Mouse (Mus musculus): Measurements from ENCODE around the gene Celf6.

Celf6 gene

DNA sequence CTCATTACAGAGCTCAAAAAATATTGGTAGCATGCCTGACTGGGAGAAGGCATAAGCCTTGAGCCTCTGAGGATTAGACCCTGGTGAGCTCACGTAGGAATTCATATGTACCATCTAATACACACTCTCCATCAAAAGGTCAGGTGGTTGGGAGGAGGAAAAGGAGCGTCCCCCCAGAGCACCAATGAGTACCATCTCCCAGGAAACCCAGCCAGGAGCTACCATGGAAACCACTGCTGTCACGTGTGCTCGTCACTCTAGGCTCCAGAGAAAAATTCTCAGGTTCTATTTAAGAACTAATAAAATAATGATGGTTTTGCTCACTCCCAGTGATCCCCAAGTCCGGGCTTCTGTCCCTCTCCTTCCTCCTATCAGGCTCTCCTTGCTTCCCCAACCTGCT, 10.5 kb downstream of the Celf6 start:
- no peak for DNase-seq (ENCODE audit: low read depth)

DNA sequence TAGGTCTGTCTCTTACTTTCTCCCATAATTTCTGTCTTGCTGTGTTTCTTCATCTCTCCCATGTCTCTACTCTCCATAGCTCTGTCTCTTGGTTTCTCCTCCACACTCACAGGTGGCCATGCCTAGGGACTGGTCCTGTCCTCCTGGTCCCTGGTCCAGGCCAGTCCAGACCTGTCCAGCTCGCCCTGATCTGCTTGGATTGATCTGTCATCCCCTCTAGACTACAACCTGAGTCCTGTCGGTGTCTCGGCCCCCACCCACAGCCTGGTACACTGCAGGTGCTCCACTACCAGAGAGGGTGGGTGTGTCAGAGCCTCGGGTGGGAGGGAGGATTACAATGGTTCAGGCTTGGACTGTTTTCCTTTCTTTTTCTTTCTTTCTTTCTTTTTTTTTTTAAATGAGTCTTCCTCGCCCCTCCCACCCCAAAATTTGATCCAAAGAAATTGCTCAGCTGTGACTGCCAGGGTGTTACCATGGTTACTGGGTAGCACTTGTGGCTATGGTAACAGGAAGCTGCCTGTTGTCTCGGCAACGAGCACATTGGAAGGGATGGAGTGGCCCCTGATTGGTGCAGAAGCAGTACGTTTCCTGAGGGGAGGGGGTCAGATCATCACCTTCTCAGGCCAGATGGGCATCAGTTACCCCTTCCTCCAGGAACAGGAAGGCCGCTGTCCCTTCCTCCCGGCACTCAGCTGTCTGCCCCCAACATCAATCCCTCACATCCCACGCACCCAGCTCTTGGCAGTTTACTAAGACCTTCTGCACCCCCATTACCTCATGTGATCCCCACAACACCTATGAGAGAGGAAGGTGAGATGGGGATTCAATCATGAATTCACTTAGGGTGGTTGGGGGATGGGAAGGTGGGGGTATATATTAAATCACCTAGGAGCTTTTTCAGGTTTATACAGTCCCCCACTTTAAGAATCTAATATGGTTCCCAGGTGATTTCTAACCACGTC, 11.3 kb downstream of the Celf6 start:
- DNase-seq (ENCODE audit: low read depth): peak; percentile 24

GRCm38 (mm10) chr9:59589703-59590439, 12.2 kb downstream of the Celf6 start:
- DNase-seq (ENCODE audit: low read depth): peak; percentile 26

DNA sequence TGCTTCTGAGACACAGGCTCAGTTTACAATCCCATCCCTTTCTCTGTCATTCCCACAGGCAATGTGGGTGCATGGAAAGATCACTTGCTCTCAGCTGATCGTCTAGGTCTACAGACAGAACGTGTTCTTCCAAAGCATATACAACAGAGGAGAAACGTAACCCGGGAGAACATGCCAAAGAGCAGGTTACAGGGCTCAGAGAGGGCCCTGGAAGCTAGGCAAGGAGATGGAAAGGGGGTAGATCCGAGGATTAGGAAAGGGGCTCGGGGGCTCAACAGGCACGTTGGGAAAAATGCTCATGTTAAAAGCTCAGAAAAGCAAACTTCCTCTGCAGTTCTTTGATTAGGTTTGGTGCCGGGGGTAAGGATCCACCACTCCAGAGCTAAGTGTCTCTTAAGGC, 23.9 kb downstream of the Celf6 start:
- no peak for DNase-seq (ENCODE audit: low read depth)

GRCm38 (mm10) chr9:59605967-59606366, 28.2 kb downstream of the Celf6 start:
- DNase-seq (ENCODE audit: low read depth): no peak

DNA sequence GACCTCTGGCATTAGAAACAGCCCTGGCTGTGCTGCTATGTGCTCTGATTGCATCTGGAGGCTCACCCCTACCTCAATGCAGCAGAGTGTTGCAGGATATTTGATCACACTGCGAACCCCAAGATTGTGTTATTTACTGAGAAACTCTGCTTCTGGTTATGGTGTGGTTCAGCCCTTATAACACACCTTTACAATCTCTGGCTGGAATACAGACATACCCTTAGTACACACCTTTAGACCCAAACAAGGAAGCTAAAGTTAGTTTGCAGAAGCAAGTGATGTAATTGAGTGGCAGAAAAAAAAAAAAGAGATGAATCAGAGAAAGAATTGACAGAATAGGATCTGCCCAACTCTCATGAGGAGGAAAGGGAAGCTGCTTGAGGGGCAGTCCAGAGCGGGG, 33.2 kb downstream of the Celf6 start:
- no peak for DNase-seq (ENCODE audit: low read depth)

DNA sequence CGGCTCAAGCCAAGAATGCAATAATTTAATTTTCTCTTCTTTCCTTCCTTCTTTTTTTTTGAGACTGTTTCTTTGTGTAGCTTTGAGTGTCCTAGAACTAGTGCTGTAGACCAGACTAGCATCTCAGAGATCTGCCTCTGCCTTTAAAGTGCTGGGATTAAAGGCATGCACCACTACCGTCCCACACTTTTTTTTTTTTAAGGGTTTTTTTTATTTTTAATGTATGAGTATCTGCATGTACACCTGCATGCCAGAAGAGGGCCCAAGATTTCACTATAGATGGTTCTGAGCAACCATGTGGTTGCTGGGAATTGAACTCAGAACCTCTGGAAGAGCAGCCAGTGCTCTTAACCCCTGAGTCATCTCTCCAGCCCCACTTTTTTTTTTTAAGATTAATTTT, 38.1 kb downstream of the Celf6 start:
- no peak for DNase-seq (ENCODE audit: low read depth)

GRCm38 (mm10) chr9:59616622-59617306, 39.0 kb downstream of the Celf6 start, which contains the start of gene Parp6:
Gene Parp6 (plus strand): TSS chr9:59617284.
- DNase-seq (ENCODE audit: low read depth): peak; percentile 99

DNA sequence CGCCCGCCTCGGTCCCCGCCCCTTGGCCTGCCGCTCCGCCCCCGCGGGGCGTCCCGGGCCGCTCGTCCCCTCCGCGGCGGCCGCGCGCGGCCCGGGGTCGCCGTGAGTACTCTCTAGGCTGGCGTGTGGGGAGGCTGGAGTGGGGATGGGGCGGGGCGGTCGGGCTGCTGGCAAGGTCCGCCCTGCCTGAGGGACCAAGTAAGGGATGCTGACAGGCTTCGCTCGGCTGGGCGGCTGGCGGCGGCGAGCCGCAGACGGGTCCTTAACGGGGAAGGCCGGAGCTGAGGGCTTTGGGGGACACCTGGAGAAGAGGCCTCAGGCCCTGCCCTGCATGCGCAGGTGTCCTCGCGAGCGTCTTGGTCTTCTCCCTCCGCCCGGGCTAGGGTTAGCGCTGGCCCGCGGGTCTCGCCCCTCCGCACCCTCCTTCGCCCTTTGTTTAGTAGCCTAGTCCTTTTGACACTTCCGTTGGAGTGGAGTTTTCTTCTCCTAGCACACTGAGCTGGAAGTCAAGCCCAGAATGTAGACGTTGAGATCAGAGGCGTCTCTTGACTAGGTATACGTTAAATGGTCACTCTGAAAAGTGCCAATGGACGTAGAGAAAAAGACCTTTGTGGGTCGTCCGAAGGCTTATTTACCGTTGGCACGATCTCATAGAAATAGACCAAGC, 39.7 kb downstream of the Celf6 start:
- DNase-seq (ENCODE audit: low read depth): peak; percentile 54

DNA sequence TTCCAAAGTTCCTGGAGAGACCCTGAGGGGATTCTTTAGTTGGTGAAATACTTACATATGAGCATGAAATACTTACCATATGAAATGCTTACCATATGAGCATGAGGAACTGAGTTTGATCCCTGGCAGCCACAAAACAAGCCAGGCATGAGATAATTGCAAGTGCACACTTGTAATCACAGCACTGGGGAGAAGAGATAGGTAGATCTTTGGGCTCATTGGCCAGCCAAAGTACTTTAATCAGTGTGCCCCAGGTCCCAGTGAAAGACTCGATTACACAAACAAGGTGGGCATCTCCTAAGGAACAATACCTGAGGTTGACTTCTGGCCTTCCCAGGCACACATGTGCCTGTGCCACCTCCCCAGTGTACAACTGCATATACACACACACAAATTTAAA, 60.7 kb downstream of the Celf6 start:
- no peak for DNase-seq (ENCODE audit: low read depth)

DNA sequence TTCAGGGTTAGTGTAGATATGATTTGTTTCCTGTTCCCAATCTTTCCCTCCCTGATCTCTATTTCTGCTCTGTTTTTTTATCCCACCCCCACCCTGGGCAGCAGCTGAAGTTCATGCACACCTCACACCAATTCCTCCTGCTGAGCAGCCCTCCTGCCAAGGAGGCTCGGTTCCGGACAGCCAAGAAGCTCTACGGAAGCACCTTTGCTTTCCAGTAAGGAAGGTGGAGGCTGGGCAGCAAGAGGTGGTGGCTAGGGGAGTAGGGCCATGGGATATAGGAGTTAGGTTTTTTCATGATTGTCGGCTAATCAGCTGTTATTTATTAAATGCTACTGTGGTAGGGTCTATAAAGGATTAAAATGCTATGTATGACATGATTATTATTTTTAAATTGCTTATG, 62.2 kb downstream of the Celf6 start:
- DNase-seq (ENCODE audit: low read depth): no peak

DNA sequence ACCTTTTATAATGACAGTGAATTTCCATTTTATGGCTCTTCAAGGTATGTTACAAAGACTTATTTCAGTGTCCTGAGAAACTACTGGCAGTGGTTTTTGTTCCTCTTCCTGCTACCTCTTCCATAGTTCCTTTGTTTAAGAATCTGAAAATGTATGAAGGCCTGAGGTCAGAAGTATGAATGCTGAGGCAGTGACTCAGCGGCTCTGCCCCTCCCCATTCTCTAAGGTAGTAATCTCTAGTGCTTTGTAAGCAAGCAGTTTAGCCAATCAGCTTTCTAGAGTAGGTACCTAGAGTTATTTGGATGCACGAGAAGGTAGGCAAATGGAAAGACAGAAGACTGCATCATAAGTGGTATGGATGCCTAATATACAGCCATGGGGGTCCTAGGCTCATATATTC, 63.6 kb downstream of the Celf6 start:
- DNase-seq (ENCODE audit: low read depth): peak; percentile 40

DNA sequence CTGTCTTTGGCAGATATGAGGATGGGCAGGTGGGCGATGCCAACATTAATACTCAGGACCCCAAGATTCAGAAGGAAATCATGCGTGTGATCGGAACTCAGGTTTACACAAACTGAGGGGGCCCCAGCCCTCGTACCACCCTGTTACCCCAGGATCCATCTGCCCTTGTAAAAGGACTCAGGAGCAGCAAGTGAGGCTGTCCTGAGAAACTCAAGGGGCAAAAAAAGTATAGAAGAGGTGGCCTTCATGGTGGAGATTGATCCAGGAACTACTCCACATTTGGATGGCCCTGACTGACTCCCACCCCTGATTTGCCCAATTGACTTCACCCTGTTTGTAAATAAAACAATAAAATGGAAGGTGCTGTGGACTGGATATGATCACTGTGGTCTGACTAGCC, 72.2 kb downstream of the Celf6 start:
- DNase-seq (ENCODE audit: low read depth): no peak

- peak; percentile 96 for DNase-seq (ENCODE audit: low read depth)
Measured at GRCm38 (mm10) chr9:59653371-59653770, 75.7 kb downstream of the Celf6 start.

- DNase-seq (ENCODE audit: low read depth): no peak
Measured at GRCm38 (mm10) chr9:59654450-59654983, 76.8 kb downstream of the Celf6 start.

- DNase-seq (ENCODE audit: low read depth): peak; percentile 100
Measured at GRCm38 (mm10) chr9:59655958-59656634, 78.4 kb downstream of the Celf6 start, which contains the start of gene Pkm. Gene Pkm (plus strand): TSS chr9:59656368.

Measured in 416B (cell line).